ENCODE assay signal across 9 mouse cellular contexts in the genomic region with DNA sequence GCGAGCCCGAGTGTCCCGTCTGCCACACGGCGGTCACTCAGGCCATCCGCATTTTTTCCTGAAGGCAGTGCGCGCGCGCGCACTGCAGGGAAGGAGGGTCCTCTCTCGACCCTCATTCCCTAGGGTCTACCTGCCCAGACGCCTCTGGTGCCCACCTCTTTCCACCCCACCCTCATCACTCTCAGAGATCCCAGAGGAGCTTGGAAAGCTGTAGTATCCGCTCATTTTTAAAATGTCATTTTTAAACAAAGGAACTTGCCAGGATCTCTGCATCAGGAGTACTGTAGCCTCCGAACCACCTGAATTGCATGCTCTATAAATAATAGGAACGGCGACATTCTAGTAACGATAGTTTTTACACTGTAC. TPM values are rescaled to one million over a fixed set of nuclear protein-coding genes. Genes with fewer than 3 reads are reported as not detected.
A peak's percentile ranks its signal among the peaks of the same experiment; 100 is the strongest.
DNase-seq lines count a peak whose midpoint lies in the region; ATAC-seq and TF ChIP-seq lines count a peak whose summit lies in the region.
"Had no signal": no experiment of that assay in that cellular context is flagged by ENCODE, and none has a peak within 500 bp of the region (broad histone marks: within the 10 kb centered on the region; RNA-seq: fewer than 3 reads in every experiment).

No protein-coding gene starts in this region.

- 28% methylated on average over 18 of the region's 18 CpGs for WGBS in heart, embryonic 12.5 days
- 12% methylated on average over 18 of the region's 18 CpGs for WGBS in hindbrain, embryonic 12.5 days
- 21% methylated on average over 18 of the region's 18 CpGs for WGBS in midbrain, embryonic 10.5 days

- no peak for TF ChIP-seq CTCF in cortical plate, adult 2 months (IDR thresholded peaks at IDR 0.05; ENCODE audit: extremely low read depth, insufficient read depth, low read length)

- H3K4me1 ChIP-seq in heart, embryonic 12.5 days (replicated peaks): peaks cover 24% of the 10 kb centered on the region
- no peaks in the 10 kb centered on the region for H3K4me1 ChIP-seq in cortical plate, adult 2 months (ENCODE audit: control insufficient read depth, insufficient read depth, low read length)
- peaks cover 11% of the 10 kb centered on the region for H3K4me1 ChIP-seq in hindbrain, embryonic 12.5 days
- peaks cover 46% of the 10 kb centered on the region for H3K4me1 ChIP-seq in midbrain, embryonic 10.5 days

- DNase-seq in heart, postnatal 4 days: no peak
- no peak for DNase-seq in midbrain, embryonic 10.5 days (ENCODE audit: low spot score)
- no peak for DNase-seq in ovary, postnatal 10 days (ENCODE audit: low spot score)

- H3K27ac ChIP-seq in heart, embryonic 12.5 days (ENCODE audit: poor library complexity, severe bottlenecking): peak overlapping the region; percentile 96
- H3K27ac ChIP-seq in cortical plate, adult 2 months (ENCODE audit: insufficient read depth, low read length): peak overlapping the region; percentile 41; the same call in 1 of the 2 replicates
- H3K27ac ChIP-seq in hindbrain, embryonic 12.5 days: peak overlapping the region; percentile 100
- peak overlapping the region; percentile 100 for H3K27ac ChIP-seq in midbrain, embryonic 10.5 days (replicated peaks)

- ATAC-seq in heart, embryonic 12.5 days (ENCODE audit: insufficient number of reproducible peaks, low FRiP score): no peak
- ATAC-seq in hindbrain, embryonic 12.5 days (ENCODE audit: low FRiP score): no peak
- no peak for ATAC-seq in granulocyte monocyte progenitor cell, adult 5-6 weeks (replicated peaks; ENCODE audit: poor library complexity, severe bottlenecking)
- ATAC-seq in activated CD4-positive, CD25-positive, alpha-beta regulatory T cell, adult 4 months: no peak
- ATAC-seq: CD4-positive, CD25-positive, alpha-beta regulatory T cell, adult 4 months had no signal

- H3K9ac ChIP-seq in heart, embryonic 12.5 days: peak overlapping the region; percentile 93
- H3K9ac ChIP-seq in hindbrain, embryonic 12.5 days: peak overlapping the region; percentile 100

- no peak for TF ChIP-seq POLR2A in cortical plate, adult 2 months (IDR thresholded peaks at IDR 0.05; ENCODE audit: extremely low read depth, insufficient read depth, low read length)

- peaks cover 18% of the 10 kb centered on the region for H3K36me3 ChIP-seq in heart, embryonic 12.5 days
- H3K36me3 ChIP-seq in hindbrain, embryonic 12.5 days: peaks cover 25% of the 10 kb centered on the region
- peaks cover 39% of the 10 kb centered on the region for H3K36me3 ChIP-seq in midbrain, embryonic 10.5 days

- H3K4me2 ChIP-seq in heart, embryonic 12.5 days: peak overlapping the region; percentile 92
- H3K4me2 ChIP-seq in hindbrain, embryonic 12.5 days (replicated peaks): peak overlapping the region; percentile 87

- H3K27me3 ChIP-seq in heart, embryonic 12.5 days (replicated peaks): no peaks in the 10 kb centered on the region
- H3K27me3 ChIP-seq in hindbrain, embryonic 12.5 days: no peaks in the 10 kb centered on the region
- no peaks in the 10 kb centered on the region for H3K27me3 ChIP-seq in midbrain, embryonic 10.5 days (ENCODE audit: low read depth, poor library complexity, severe bottlenecking)

- no peaks in the 10 kb centered on the region for H3K9me3 ChIP-seq in heart, embryonic 12.5 days (replicated peaks)
- H3K9me3 ChIP-seq in hindbrain, embryonic 12.5 days (replicated peaks): no peaks in the 10 kb centered on the region
- no peaks in the 10 kb centered on the region for H3K9me3 ChIP-seq in midbrain, embryonic 10.5 days (replicated peaks)

- peak overlapping the region; percentile 73 for H3K4me3 ChIP-seq in heart, embryonic 12.5 days
- H3K4me3 ChIP-seq in cortical plate, adult 2 months (ENCODE audit: insufficient read depth, low read length): peak overlapping the region; percentile 69
- peak overlapping the region; percentile 100 for H3K4me3 ChIP-seq in hindbrain, embryonic 12.5 days
- H3K4me3 ChIP-seq in midbrain, embryonic 10.5 days: peak overlapping the region; percentile 100

RNA-seq across cellular contexts. Expression of a gene that starts 3.0 kb away (rescaled TPM):
- polyA plus RNA-seq in heart, embryonic 12.5 days (2016; fragmentation: Nextera tagmentation; extraction: Ambion mirVana): 15.6 and 17.1 TPM in 2 replicates
- total RNA-seq in heart, postnatal 4 days (2021): 10 to 100 TPM; 13.4 to 14.3 TPM
- 20.6 and 22.6 TPM in 2 replicates for polyA plus RNA-seq in cortical plate, adult 2 months (2012; rRNA removed)
- 48.2 and 50.2 TPM in 2 replicates for polyA plus RNA-seq in hindbrain, embryonic 12.5 days (2016; fragmentation: Nextera tagmentation; extraction: Ambion mirVana)
- polyA plus RNA-seq in midbrain, embryonic 10.5 days (2016; fragmentation: Nextera tagmentation; extraction: Ambion mirVana): 23.2 and 24.7 TPM in 2 replicates
- 2.0 and 2.4 TPM in 2 replicates for total RNA-seq in granulocyte monocyte progenitor cell, adult 5-6 weeks (2014; fragmentation: Nextera tagmentation)
- 4.2 TPM in 2 replicates for total RNA-seq in granulocyte monocyte progenitor cell, adult 5-6 weeks (2017)
- 1 to 10 TPM; 2.1 to 2.5 TPM for polyA plus RNA-seq in activated CD4-positive, CD25-positive, alpha-beta regulatory T cell, adult 4 months (2017; shearing (Covaris generic))

Comparison
In these comparisons a context has a peak if more than half of its experiments do, and no peak if none do; other contexts are left out.
1. H3K27ac ChIP-seq: peak in every context shown above with its lines; median percentile 100 in hindbrain, embryonic 12.5 days; 100 in midbrain, embryonic 10.5 days; 96 in heart, embryonic 12.5 days; 41 in cortical plate, adult 2 months.